Mouse (Mus musculus) lung, postnatal 0 days (tissue): ENCODE results near the gene Itpr2.

ENCODE experiments used
- CTCF ChIP-seq: IDR thresholded peaks from 2 replicates; pipeline ENCODE4 v1.5.1; 2016; ENCODE audit warnings: antibody characterized with exemption, mild to moderate bottlenecking
- EP300 ChIP-seq: IDR thresholded peaks from 2 replicates; pipeline ENCODE4 v1.6.1; 2016; ENCODE audit warnings: antibody characterized with exemption, mild to moderate bottlenecking, control low read depth

- TF ChIP-seq CTCF (no peak), EP300 (no peak)
Observed at GRCm38 (mm10) chr6:146514531-146514948, 12.5 kb upstream of the Itpr2 start.
